Mouse (Mus musculus) liver, adult 2 months (tissue): Measurements from ENCODE around the gene Zdhhc16.

Source experiments
- CTCF ChIP-seq: fragments of 200-500 bp; IDR thresholded peaks from 2 replicates; pipeline ENCODE4 v1.5.1; 2011; ENCODE audit warnings: low read depth, low read length, control low read depth
- POLR2A ChIP-seq: fragments of 200-500 bp; IDR thresholded peaks from 2 replicates; pipeline ENCODE4 v1.6.1; 2011; ENCODE audit warnings: low read length, control low read depth; ENCODE audit not compliant: insufficient read depth; ENCODE audit errors: extremely low read depth

- no peak for TF ChIP-seq POLR2A
- TF ChIP-seq CTCF = no peak
Measured at GRCm38 (mm10) chr19:41935921-41936320, 2.6 kb downstream of the Zdhhc16 start.
